Mouse (Mus musculus): ENCODE measurements around the gene Mark4. TPM values are rescaled to one million over a fixed set of nuclear protein-coding genes. Genes with fewer than 3 reads are reported as not detected.

Mark4 gene
- polyA plus RNA-seq, 1 experiment from 2014 or later: 5.2 TPM

DNA sequence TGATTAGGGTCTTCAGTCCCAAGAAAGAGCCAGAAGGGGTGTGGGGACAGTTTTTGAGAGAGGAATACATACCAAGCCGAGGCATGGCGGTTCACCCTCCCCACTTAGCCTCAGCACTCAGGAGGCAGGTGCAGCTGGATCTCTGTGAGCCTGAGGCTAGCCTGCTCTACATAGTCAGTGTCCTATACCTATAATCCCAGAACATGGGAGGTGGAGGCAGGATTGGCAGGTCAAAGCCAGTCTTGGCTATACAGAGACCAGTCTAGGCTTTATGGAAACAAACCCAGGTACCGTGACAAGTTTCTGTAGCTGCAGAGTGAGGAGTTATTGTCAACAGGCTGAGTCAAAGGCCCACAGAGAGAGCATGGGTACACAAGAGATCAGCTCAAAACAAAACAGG lies 35.5 kb downstream of the Mark4 start:
- H3K9ac ChIP-seq (ENCODE audit: low read length): no peak overlapping the region
- no peak for ATAC-seq (ENCODE audit: low FRiP score, low TSS enrichment)
- no peak overlapping the region for H3K27ac ChIP-seq (replicated peaks)
- H3K27me3 ChIP-seq (ENCODE audit: control insufficient read depth, insufficient read depth, low read length): no peaks in the 10 kb centered on the region
- no peaks in the 10 kb centered on the region for H3K4me1 ChIP-seq (replicated peaks; ENCODE audit: control insufficient read depth, insufficient read depth)
- H3K4me3 ChIP-seq (ENCODE audit: low read depth, low read length): no peak overlapping the region
- 91% methylated on average over 3 of the region's 3 CpGs for WGBS
- peaks cover 22% of the 10 kb centered on the region for H3K36me3 ChIP-seq (ENCODE audit: control insufficient read depth, insufficient read depth, low read length)
- H3K9me3 ChIP-seq (ENCODE audit: control insufficient read depth, low read length): no peaks in the 10 kb centered on the region
- DNase-seq (ENCODE audit: low spot score): no peak
- H3K4me2 ChIP-seq (replicated peaks; ENCODE audit: low read depth): no peak overlapping the region
- no peak for TF ChIP-seq EP300 (optimal IDR thresholded peaks at IDR 0.05)
- no peak for TF ChIP-seq CTCF (IDR thresholded peaks at IDR 0.05; ENCODE audit: low read depth)

DNA sequence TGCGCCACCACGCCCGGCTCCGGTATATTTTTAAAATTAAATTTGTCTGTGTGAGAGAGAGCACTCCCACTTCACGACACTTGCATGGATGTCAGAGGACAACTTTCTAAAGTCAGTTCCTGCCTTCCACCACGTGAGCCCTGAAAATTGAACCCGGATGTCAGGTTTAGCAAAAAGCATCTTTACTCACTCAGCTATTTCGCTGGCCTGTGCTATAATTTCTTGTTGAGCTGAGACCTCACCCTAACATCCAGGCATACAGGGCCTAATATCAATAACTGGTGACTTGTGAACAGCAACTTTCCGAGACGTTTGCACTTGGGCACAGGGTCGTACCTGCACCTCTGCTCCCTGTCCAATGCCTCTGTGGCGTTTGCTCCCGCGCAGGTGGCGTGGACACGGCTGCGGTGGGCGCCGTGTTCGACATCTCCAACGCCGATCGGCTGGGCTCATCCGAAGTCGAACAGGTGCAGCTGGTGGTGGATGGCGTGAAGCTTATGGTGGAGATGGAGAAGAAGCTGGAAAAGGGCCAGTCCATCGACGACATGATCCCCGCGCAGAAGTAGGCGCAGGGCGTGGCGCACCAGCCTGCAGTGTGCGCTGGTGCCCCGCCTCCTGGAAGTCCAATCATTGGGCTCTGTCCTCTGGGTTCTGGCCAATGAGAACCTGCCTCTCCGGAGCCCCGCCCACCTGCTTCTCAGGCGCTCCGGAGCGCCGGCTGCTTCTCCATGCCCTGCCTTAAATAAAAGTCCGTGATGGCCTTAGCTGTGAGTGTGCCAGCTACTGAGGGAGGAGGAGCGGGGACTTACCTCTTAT lies 37.6 kb downstream of the Mark4 start:
- DNase-seq (ENCODE audit: low spot score) (peak; percentile 94), ATAC-seq (ENCODE audit: low FRiP score, low TSS enrichment) (peak; percentile 95)
- Histone ChIP-seq H3K4me1 (replicated peaks; ENCODE audit: control insufficient read depth, insufficient read depth) (no peaks in the 10 kb centered on the region), H3K27ac (replicated peaks) (no peak overlapping the region), H3K36me3 (ENCODE audit: control insufficient read depth, insufficient read depth, low read length) (peaks cover 4% of the 10 kb centered on the region; the same call in 1 of the 2 replicates), H3K4me2 (replicated peaks; ENCODE audit: low read depth) (peak overlapping the region; percentile 47), H3K9ac (ENCODE audit: low read length) (no peak overlapping the region), H3K4me3 (ENCODE audit: low read depth, low read length) (peak overlapping the region; percentile 22; the same call in 1 of the 2 replicates), H3K27me3 (ENCODE audit: control insufficient read depth, insufficient read depth, low read length) (no peaks in the 10 kb centered on the region), H3K9me3 (ENCODE audit: control insufficient read depth, low read length) (no peaks in the 10 kb centered on the region)
- TF ChIP-seq EP300 (optimal IDR thresholded peaks at IDR 0.05) (no peak), CTCF (IDR thresholded peaks at IDR 0.05; ENCODE audit: low read depth) (no peak)
- 13% methylated on average over 43 of the region's 43 CpGs for WGBS

DNA sequence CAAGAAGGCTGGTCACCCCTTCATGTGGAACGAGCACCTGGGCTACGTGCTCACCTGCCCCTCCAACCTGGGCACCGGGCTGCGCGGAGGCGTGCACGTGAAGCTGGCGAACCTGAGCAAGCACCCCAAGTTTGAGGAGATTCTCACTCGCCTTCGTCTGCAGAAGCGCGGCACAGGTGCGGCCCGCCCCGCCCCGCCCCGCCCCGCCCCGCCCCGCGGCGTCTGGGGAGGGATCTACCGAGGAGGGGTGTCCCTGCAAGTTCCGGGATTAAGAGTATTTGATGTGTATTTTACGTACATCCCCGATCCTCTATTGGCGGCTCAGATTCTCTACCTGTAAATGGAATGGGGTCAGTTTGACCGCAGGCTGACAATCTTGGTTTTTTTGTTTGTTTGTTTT lies 38.5 kb downstream of the Mark4 start:
- H3K4me3 ChIP-seq (ENCODE audit: low read depth, low read length): no peak overlapping the region
- ATAC-seq (ENCODE audit: low FRiP score, low TSS enrichment) (no peak), DNase-seq (ENCODE audit: low spot score) (peak; percentile 32)
- H3K36me3 ChIP-seq (ENCODE audit: control insufficient read depth, insufficient read depth, low read length): no peaks in the 10 kb centered on the region
- 11% methylated on average over 17 of the region's 28 CpGs for WGBS
- no peaks in the 10 kb centered on the region for H3K27me3 ChIP-seq (ENCODE audit: control insufficient read depth, insufficient read depth, low read length)
- H3K4me2 ChIP-seq (replicated peaks; ENCODE audit: low read depth): no peak overlapping the region; the same call in 1 of the 2 replicates
- TF ChIP-seq EP300 (optimal IDR thresholded peaks at IDR 0.05): no peak
- no peak for TF ChIP-seq CTCF (IDR thresholded peaks at IDR 0.05; ENCODE audit: low read depth)
- no peaks in the 10 kb centered on the region for H3K4me1 ChIP-seq (replicated peaks; ENCODE audit: control insufficient read depth, insufficient read depth)
- H3K9me3 ChIP-seq (ENCODE audit: control insufficient read depth, low read length): no peaks in the 10 kb centered on the region
- no peak overlapping the region for H3K27ac ChIP-seq (replicated peaks)
- no peak overlapping the region for H3K9ac ChIP-seq (ENCODE audit: low read length)

DNA sequence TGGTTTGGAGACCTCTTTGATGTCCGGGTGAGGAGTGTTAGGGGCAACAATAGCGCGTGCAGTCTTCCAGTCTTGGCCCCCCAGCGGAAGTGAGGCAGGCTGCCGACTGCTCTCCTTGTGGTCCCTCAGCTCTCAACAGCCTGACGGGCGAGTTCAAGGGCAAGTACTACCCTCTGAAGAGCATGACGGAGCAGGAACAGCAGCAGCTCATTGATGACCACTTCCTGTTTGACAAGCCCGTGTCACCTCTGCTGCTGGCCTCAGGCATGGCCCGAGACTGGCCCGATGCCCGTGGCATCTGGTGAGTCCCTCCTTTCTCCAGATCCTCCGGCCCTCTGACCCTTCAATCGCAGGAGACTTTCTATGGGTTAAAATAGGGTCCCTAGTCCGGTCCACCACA lies 42.0 kb downstream of the Mark4 start:
- Histone ChIP-seq H3K4me3 (ENCODE audit: low read depth, low read length) (no peak overlapping the region), H3K9me3 (ENCODE audit: control insufficient read depth, low read length) (no peaks in the 10 kb centered on the region), H3K9ac (ENCODE audit: low read length) (no peak overlapping the region), H3K4me2 (replicated peaks; ENCODE audit: low read depth) (no peak overlapping the region), H3K27me3 (ENCODE audit: control insufficient read depth, insufficient read depth, low read length) (no peaks in the 10 kb centered on the region), H3K27ac (replicated peaks) (no peak overlapping the region), H3K36me3 (ENCODE audit: control insufficient read depth, insufficient read depth, low read length) (no peaks in the 10 kb centered on the region), H3K4me1 (replicated peaks; ENCODE audit: control insufficient read depth, insufficient read depth) (no peaks in the 10 kb centered on the region)
- DNase-seq (ENCODE audit: low spot score) (no peak), ATAC-seq (ENCODE audit: low FRiP score, low TSS enrichment) (no peak)
- TF ChIP-seq CTCF (IDR thresholded peaks at IDR 0.05; ENCODE audit: low read depth) (no peak), EP300 (optimal IDR thresholded peaks at IDR 0.05) (no peak)
- WGBS: 61% methylated on average over 15 of the region's 15 CpGs

DNA sequence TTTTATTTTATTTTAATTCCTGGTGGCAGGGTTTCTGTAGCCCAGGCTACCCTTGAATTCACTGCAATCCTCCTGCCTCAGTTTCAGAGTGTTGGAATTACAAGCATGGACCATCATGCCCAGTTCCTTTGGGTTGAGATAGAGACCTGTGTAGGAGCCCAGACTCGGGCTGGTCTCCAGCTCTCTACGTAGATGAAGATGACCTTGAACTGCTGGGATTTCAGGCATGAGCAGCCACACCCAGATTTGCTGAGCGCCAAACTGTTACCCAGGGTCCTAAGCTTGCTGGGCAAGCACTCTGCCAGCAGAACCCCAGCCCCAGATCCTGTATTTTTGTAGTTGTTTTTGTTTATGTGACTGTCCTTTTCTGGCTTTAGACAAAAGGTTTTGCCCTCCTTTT lies 45.1 kb downstream of the Mark4 start:
- Histone ChIP-seq H3K4me1 (replicated peaks; ENCODE audit: control insufficient read depth, insufficient read depth) (no peaks in the 10 kb centered on the region), H3K9ac (ENCODE audit: low read length) (no peak overlapping the region), H3K9me3 (ENCODE audit: control insufficient read depth, low read length) (no peaks in the 10 kb centered on the region), H3K4me3 (ENCODE audit: low read depth, low read length) (no peak overlapping the region), H3K27me3 (ENCODE audit: control insufficient read depth, insufficient read depth, low read length) (no peaks in the 10 kb centered on the region; the same call in 1 of the 2 replicates), H3K36me3 (ENCODE audit: control insufficient read depth, insufficient read depth, low read length) (no peaks in the 10 kb centered on the region), H3K4me2 (replicated peaks; ENCODE audit: low read depth) (no peak overlapping the region), H3K27ac (replicated peaks) (no peak overlapping the region)
- WGBS: 66% methylated on average over 3 of the region's 3 CpGs
- DNase-seq (ENCODE audit: low spot score) (no peak), ATAC-seq (ENCODE audit: low FRiP score, low TSS enrichment) (no peak)
- TF ChIP-seq EP300 (optimal IDR thresholded peaks at IDR 0.05) (no peak), CTCF (IDR thresholded peaks at IDR 0.05; ENCODE audit: low read depth) (no peak)

DNA sequence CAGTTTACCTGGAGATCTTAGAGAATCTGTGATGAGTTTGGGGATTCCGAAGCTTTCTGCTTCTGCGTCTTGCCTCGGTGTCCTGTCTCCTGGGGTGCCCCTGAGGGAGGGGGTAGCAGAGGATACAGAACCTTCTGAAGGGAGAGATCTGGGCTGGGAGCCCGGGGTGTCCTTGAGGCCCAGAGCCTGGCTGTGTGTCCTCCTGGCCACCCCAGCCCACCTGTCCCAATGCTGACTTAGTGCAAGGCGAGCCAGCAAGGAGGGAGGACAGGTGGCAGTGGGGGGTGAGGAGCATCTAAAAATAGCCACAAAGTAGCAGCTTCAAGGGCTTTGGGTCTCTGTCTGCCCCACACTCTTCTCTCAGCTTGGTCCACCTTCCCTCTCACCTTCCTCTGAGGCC lies 46.8 kb downstream of the Mark4 start:
- Histone ChIP-seq H3K9ac (ENCODE audit: low read length) (no peak overlapping the region), H3K9me3 (ENCODE audit: control insufficient read depth, low read length) (no peaks in the 10 kb centered on the region), H3K27ac (replicated peaks) (no peak overlapping the region), H3K27me3 (ENCODE audit: control insufficient read depth, insufficient read depth, low read length) (no peaks in the 10 kb centered on the region; the same call in 1 of the 2 replicates), H3K4me1 (replicated peaks; ENCODE audit: control insufficient read depth, insufficient read depth) (no peaks in the 10 kb centered on the region), H3K36me3 (ENCODE audit: control insufficient read depth, insufficient read depth, low read length) (no peaks in the 10 kb centered on the region), H3K4me3 (ENCODE audit: low read depth, low read length) (no peak overlapping the region), H3K4me2 (replicated peaks; ENCODE audit: low read depth) (no peak overlapping the region)
- ATAC-seq (ENCODE audit: low FRiP score, low TSS enrichment) (no peak), DNase-seq (ENCODE audit: low spot score) (no peak)
- TF ChIP-seq CTCF (IDR thresholded peaks at IDR 0.05; ENCODE audit: low read depth) (no peak), EP300 (optimal IDR thresholded peaks at IDR 0.05) (no peak)
- 67% methylated on average over 5 of the region's 5 CpGs for WGBS

Data from stomach, postnatal 0 days (tissue).